Mouse (Mus musculus): ENCODE data around the gene Gm9970. TPM values are rescaled to one million over a fixed set of nuclear protein-coding genes. Genes with fewer than 3 reads are reported as not detected.

Gm9970 gene
- 0.47 and 1.2 TPM in 2 replicates for polyA plus RNA-seq (2014; fragmentation: Nextera tagmentation; extraction: Ambion mirVana)

GRCm38 (mm10) chr5:31240637-31241521, at the start of gene Gm9970, which contains the start of gene Nrbp1:
Gene Gm9970 (minus strand): TSS chr5:31241232.
Gene Nrbp1 (plus strand): TSS chr5:31240864.
- Histone ChIP-seq H3K27me3 (replicated peaks; ENCODE audit: control insufficient read depth, insufficient read depth, low read length) (no peaks in the 10 kb centered on the region), H3K9ac (ENCODE audit: low read length) (peak within 1 kb of the TSS; percentile 92), H3K4me3 (ENCODE audit: low read depth, low read length) (peak within 1 kb of the TSS; percentile 97), H3K36me3 (ENCODE audit: control insufficient read depth, insufficient read depth, low read length) (peaks cover 22% of the 10 kb centered on the region), H3K4me2 (ENCODE audit: low read length) (peak within 1 kb of the TSS; percentile 87), H3K9me3 (replicated peaks; ENCODE audit: control insufficient read depth, low read length) (0 out of 2 replicates have a peak, but pooled peaks cover 5% of the 10 kb centered on the region), H3K4me1 (ENCODE audit: control insufficient read depth, insufficient read depth, low read length) (peaks cover 6% of the 10 kb centered on the region), H3K27ac (ENCODE audit: low read depth, low read length) (peak within 1 kb of the TSS; percentile 95)
- ATAC-seq (peak; percentile 100), DNase-seq (ENCODE audit: low spot score) (peak; percentile 98)
- WGBS = under 1% methylated on average over 62 of the region's 103 CpGs

GRCm38 (mm10) chr5:31289626-31290230, 48.7 kb upstream of the Gm9970 start:
- Histone ChIP-seq H3K36me3 (ENCODE audit: control insufficient read depth, insufficient read depth, low read length) (peaks cover 44% of the 10 kb centered on the region), H3K27ac (ENCODE audit: low read depth, low read length) (no peak overlapping the region), H3K9me3 (replicated peaks; ENCODE audit: control insufficient read depth, low read length) (no peaks in the 10 kb centered on the region), H3K4me3 (ENCODE audit: low read depth, low read length) (no peak overlapping the region), H3K9ac (ENCODE audit: low read length) (no peak overlapping the region), H3K4me1 (ENCODE audit: control insufficient read depth, insufficient read depth, low read length) (peaks cover 11% of the 10 kb centered on the region), H3K4me2 (ENCODE audit: low read length) (peak overlapping the region; percentile 78), H3K27me3 (replicated peaks; ENCODE audit: control insufficient read depth, insufficient read depth, low read length) (no peaks in the 10 kb centered on the region)
- DNase-seq (ENCODE audit: low spot score) (no peak), ATAC-seq (no peak)
- WGBS = 82% methylated on average over 3 of the region's 3 CpGs

- Histone ChIP-seq H3K27me3 (replicated peaks; ENCODE audit: control insufficient read depth, insufficient read depth, low read length) (no peaks in the 10 kb centered on the region), H3K36me3 (ENCODE audit: control insufficient read depth, insufficient read depth, low read length) (peaks cover 50% of the 10 kb centered on the region), H3K4me3 (ENCODE audit: low read depth, low read length) (no peak overlapping the region), H3K27ac (ENCODE audit: low read depth, low read length) (no peak overlapping the region), H3K4me2 (ENCODE audit: low read length) (no peak overlapping the region), H3K4me1 (ENCODE audit: control insufficient read depth, insufficient read depth, low read length) (peaks cover 6% of the 10 kb centered on the region), H3K9me3 (replicated peaks; ENCODE audit: control insufficient read depth, low read length) (no peaks in the 10 kb centered on the region), H3K9ac (ENCODE audit: low read length) (no peak overlapping the region)
- ATAC-seq (no peak), DNase-seq (ENCODE audit: low spot score) (no peak)
- WGBS = 78% methylated on average over 3 of the region's 3 CpGs
Measured at GRCm38 (mm10) chr5:31288655-31289054, 47.6 kb upstream of the Gm9970 start.

- Histone ChIP-seq H3K4me1 (ENCODE audit: control insufficient read depth, insufficient read depth, low read length) (peaks cover 6% of the 10 kb centered on the region), H3K36me3 (ENCODE audit: control insufficient read depth, insufficient read depth, low read length) (peaks cover 51% of the 10 kb centered on the region), H3K4me2 (ENCODE audit: low read length) (no peak overlapping the region), H3K9ac (ENCODE audit: low read length) (no peak overlapping the region), H3K4me3 (ENCODE audit: low read depth, low read length) (no peak overlapping the region), H3K27ac (ENCODE audit: low read depth, low read length) (no peak overlapping the region), H3K27me3 (replicated peaks; ENCODE audit: control insufficient read depth, insufficient read depth, low read length) (no peaks in the 10 kb centered on the region), H3K9me3 (replicated peaks; ENCODE audit: control insufficient read depth, low read length) (no peaks in the 10 kb centered on the region)
- 85% methylated on average over 4 of the region's 4 CpGs for WGBS
- no peak for DNase-seq (ENCODE audit: low spot score)
- ATAC-seq = no peak
Measured at GRCm38 (mm10) chr5:31288225-31288624, 47.2 kb upstream of the Gm9970 start.

- 88% methylated on average over 20 of the region's 20 CpGs for WGBS
Measured at GRCm38 (mm10) chr5:31279245-31279988, 38.4 kb upstream of the Gm9970 start.

GRCm38 (mm10) chr5:31273018-31273417, 32.0 kb upstream of the Gm9970 start:
- H3K4me3 ChIP-seq (ENCODE audit: low read depth, low read length) = no peak overlapping the region
- WGBS = 89% methylated on average over 6 of the region's 6 CpGs
- ATAC-seq = no peak
- no peak overlapping the region for H3K9ac ChIP-seq (ENCODE audit: low read length)
- no peaks in the 10 kb centered on the region for H3K4me1 ChIP-seq (ENCODE audit: control insufficient read depth, insufficient read depth, low read length)
- no peaks in the 10 kb centered on the region for H3K27me3 ChIP-seq (replicated peaks; ENCODE audit: control insufficient read depth, insufficient read depth, low read length)
- H3K36me3 ChIP-seq (ENCODE audit: control insufficient read depth, insufficient read depth, low read length) = peaks cover 80% of the 10 kb centered on the region
- no peak overlapping the region for H3K27ac ChIP-seq (ENCODE audit: low read depth, low read length)
- DNase-seq (ENCODE audit: low spot score) = no peak
- H3K4me2 ChIP-seq (ENCODE audit: low read length) = no peak overlapping the region
- H3K9me3 ChIP-seq (replicated peaks; ENCODE audit: control insufficient read depth, low read length) = no peaks in the 10 kb centered on the region

More at GRCm38 (mm10) chr5:31279245-31279988, 38.4 kb upstream of the Gm9970 start:
- H3K4me3 ChIP-seq (ENCODE audit: low read depth, low read length) = no peak overlapping the region
- H3K4me2 ChIP-seq (ENCODE audit: low read length) = no peak overlapping the region
- H3K9ac ChIP-seq (ENCODE audit: low read length) = no peak overlapping the region
- DNase-seq (ENCODE audit: low spot score) (no peak), ATAC-seq (no peak)
- no peaks in the 10 kb centered on the region for H3K9me3 ChIP-seq (replicated peaks; ENCODE audit: control insufficient read depth, low read length)
- H3K27me3 ChIP-seq (replicated peaks; ENCODE audit: control insufficient read depth, insufficient read depth, low read length) = no peaks in the 10 kb centered on the region
- no peaks in the 10 kb centered on the region for H3K4me1 ChIP-seq (ENCODE audit: control insufficient read depth, insufficient read depth, low read length)
- no peak overlapping the region for H3K27ac ChIP-seq (ENCODE audit: low read depth, low read length)
- H3K36me3 ChIP-seq (ENCODE audit: control insufficient read depth, insufficient read depth, low read length) = peaks cover 84% of the 10 kb centered on the region

- Histone ChIP-seq H3K4me3 (ENCODE audit: low read depth, low read length) (no peak overlapping the region), H3K4me1 (ENCODE audit: control insufficient read depth, insufficient read depth, low read length) (no peaks in the 10 kb centered on the region), H3K9me3 (replicated peaks; ENCODE audit: control insufficient read depth, low read length) (no peaks in the 10 kb centered on the region), H3K27ac (ENCODE audit: low read depth, low read length) (no peak overlapping the region), H3K9ac (ENCODE audit: low read length) (no peak overlapping the region), H3K36me3 (ENCODE audit: control insufficient read depth, insufficient read depth, low read length) (peaks cover 91% of the 10 kb centered on the region), H3K27me3 (replicated peaks; ENCODE audit: control insufficient read depth, insufficient read depth, low read length) (no peaks in the 10 kb centered on the region), H3K4me2 (ENCODE audit: low read length) (no peak overlapping the region)
- DNase-seq (ENCODE audit: low spot score) = no peak
- WGBS = 43% methylated on average over 6 of the region's 6 CpGs
- no peak for ATAC-seq
Measured at GRCm38 (mm10) chr5:31267686-31268085, 26.7 kb upstream of the Gm9970 start.

GRCm38 (mm10) chr5:31266101-31266500, 25.1 kb upstream of the Gm9970 start:
- Histone ChIP-seq H3K4me1 (ENCODE audit: control insufficient read depth, insufficient read depth, low read length) (no peaks in the 10 kb centered on the region), H3K36me3 (ENCODE audit: control insufficient read depth, insufficient read depth, low read length) (peaks cover 93% of the 10 kb centered on the region), H3K9me3 (replicated peaks; ENCODE audit: control insufficient read depth, low read length) (no peaks in the 10 kb centered on the region), H3K27ac (ENCODE audit: low read depth, low read length) (no peak overlapping the region), H3K4me3 (ENCODE audit: low read depth, low read length) (no peak overlapping the region), H3K4me2 (ENCODE audit: low read length) (no peak overlapping the region), H3K9ac (ENCODE audit: low read length) (no peak overlapping the region), H3K27me3 (replicated peaks; ENCODE audit: control insufficient read depth, insufficient read depth, low read length) (no peaks in the 10 kb centered on the region)
- no peak for ATAC-seq
- DNase-seq (ENCODE audit: low spot score) = no peak
- WGBS = 89% methylated on average over 7 of the region's 7 CpGs
